Mouse (Mus musculus) heart, embryonic 16.5 days (tissue): ENCODE results near the gene Gstm3. TPM values are rescaled to one million over a fixed set of nuclear protein-coding genes. Genes with fewer than 3 reads are reported as not detected.
"Not testable (repeated sequence)": the region's sequence is repeated elsewhere in the genome, so short reads cannot be mapped to it uniquely, and the experiment has no call there.

Source experiments
- ATAC-seq: fragments of 200-750 bp; cut with Nextera tagmentation; replicated peaks from 2 replicates; pipeline ENCODE4 v1.8.0; 2017; ENCODE audit warnings: moderate number of reproducible peaks; ENCODE audit not compliant: insufficient read depth, low FRiP score; ENCODE audit errors: extremely low read depth
- H3K27ac ChIP-seq: fragments of 300-500 bp; sonication (generic); 2 replicates; pipeline ENCODE4 v1.5.1; 2014; ENCODE audit warnings: mild to moderate bottlenecking, low read length, control low read depth, moderate library complexity
- H3K27me3 ChIP-seq: fragments of 300-500 bp; sonication (generic); 2 replicates; pipeline ENCODE4 v1.6.1; 2014; ENCODE audit warnings: low read length, mixed read lengths; ENCODE audit not compliant: control insufficient read depth, insufficient read depth
- H3K36me3 ChIP-seq: fragments of 300-500 bp; sonication (generic); 2 replicates; pipeline ENCODE4 v1.6.1; 2014; ENCODE audit not compliant: control insufficient read depth, insufficient read depth
- H3K4me1 ChIP-seq: fragments of 300-500 bp; sonication (generic); 2 replicates; pipeline ENCODE4 v1.6.1; 2014; ENCODE audit warnings: low read length, mixed read lengths; ENCODE audit not compliant: control insufficient read depth, insufficient read depth
- H3K4me2 ChIP-seq: fragments of 300-500 bp; sonication (generic); 2 replicates; pipeline ENCODE4 v1.6.1; 2014; ENCODE audit warnings: low read depth, mild to moderate bottlenecking, control low read depth, low read length
- H3K4me3 ChIP-seq: fragments of 300-500 bp; sonication (generic); 2 replicates; pipeline ENCODE4 v1.5.1; 2014; ENCODE audit warnings: mild to moderate bottlenecking, control low read depth, low read length
- H3K9ac ChIP-seq: fragments of 300-500 bp; sonication (generic); 2 replicates; pipeline ENCODE4 v1.6.1; 2014; ENCODE audit warnings: low read length, control low read depth
- H3K9me3 ChIP-seq: fragments of 300-500 bp; sonication (generic); replicated peaks from 2 replicates; pipeline ENCODE4 v1.6.1; 2016; ENCODE audit warnings: low read length; ENCODE audit not compliant: control insufficient read depth
- WGBS: fragments of 180-500 bp; shearing (Covaris S2); extraction: QIAGEN DNeasy Blood & Tissue Kit; methylation state at CpG from one replicate; pipeline ENCODE4 v1.1.7; 2014; 5-methylcytosine and 5-hydroxymethylcytosine counted together
- polyA plus RNA-seq: library from polyadenylated mRNA; unstranded; fragments of >200 nt; fragmentation: Nextera tagmentation; extraction: Ambion mirVana; gene quantifications from 2 replicates; pipeline ENCODE4 v1.2.1, GENCODE M21; 2015

The Gstm3 gene
- polyA plus RNA-seq, 1 experiment from 2014 or later, result 0.22 TPM

- H3K27me3 ChIP-seq, result no peaks in the 10 kb centered on the region
- no peak for ATAC-seq
- 62% methylated on average over 5 of the region's 5 CpGs for WGBS
- H3K4me3 ChIP-seq, result no peak overlapping the region
- H3K9ac ChIP-seq, result no peak overlapping the region
- H3K36me3 ChIP-seq, result no peaks in the 10 kb centered on the region
- no peaks in the 10 kb centered on the region for H3K9me3 ChIP-seq
- H3K27ac ChIP-seq, result no peak overlapping the region
- 0 out of 2 replicates have a peak, but pooled peaks cover 2% of the 10 kb centered on the region for H3K4me1 ChIP-seq
- H3K4me2 ChIP-seq, result no peak overlapping the region
These were observed 4.3 kb downstream of the Gstm3 start for GRCm38 (mm10) chr3:107964656-107965308.

- H3K27ac ChIP-seq, result no peak overlapping the region
These were observed 5.1 kb downstream of the Gstm3 start for GRCm38 (mm10) chr3:107964026-107964425.

GRCm38 (mm10) chr3:107955260-107955659, 13.8 kb downstream of the Gstm3 start:
- 82% methylated on average over 9 of the region's 9 CpGs for WGBS
- H3K27ac ChIP-seq, H3K36me3 ChIP-seq, ATAC-seq, H3K4me3 ChIP-seq, H3K9ac ChIP-seq, H3K9me3 ChIP-seq, H3K4me1 ChIP-seq, H3K27me3 ChIP-seq, H3K4me2 ChIP-seq: not testable (repeated sequence)

More at GRCm38 (mm10) chr3:107964026-107964425, 5.1 kb downstream of the Gstm3 start:
- Histone ChIP-seq H3K36me3 (no peaks in the 10 kb centered on the region), H3K9me3 (no peaks in the 10 kb centered on the region), H3K4me1 (0 out of 2 replicates have a peak, but pooled peaks cover 2% of the 10 kb centered on the region), H3K9ac (no peak overlapping the region), H3K4me3 (no peak overlapping the region), H3K4me2 (no peak overlapping the region), H3K27me3 (no peaks in the 10 kb centered on the region)
- ATAC-seq, result no peak
- 81% methylated on average over 4 of the region's 4 CpGs for WGBS

GRCm38 (mm10) chr3:107953906-107954305, 15.2 kb downstream of the Gstm3 start:
- no peaks in the 10 kb centered on the region for H3K9me3 ChIP-seq
- H3K4me1 ChIP-seq, result no peaks in the 10 kb centered on the region
- no peak overlapping the region for H3K27ac ChIP-seq
- peaks cover 2% of the 10 kb centered on the region; the same call in 1 of the 2 replicates for H3K27me3 ChIP-seq
- ATAC-seq, result no peak
- H3K9ac ChIP-seq, result no peak overlapping the region
- no peaks in the 10 kb centered on the region for H3K36me3 ChIP-seq
- H3K4me2 ChIP-seq, result no peak overlapping the region
- WGBS, result 82% methylated on average over 5 of the region's 5 CpGs
- no peak overlapping the region for H3K4me3 ChIP-seq

GRCm38 (mm10) chr3:107953328-107953755, 15.7 kb downstream of the Gstm3 start:
- no peaks in the 10 kb centered on the region for H3K36me3 ChIP-seq
- H3K4me2 ChIP-seq, result no peak overlapping the region
- no peak overlapping the region for H3K9ac ChIP-seq
- H3K9me3 ChIP-seq, result no peaks in the 10 kb centered on the region
- 16% methylated on average over 6 of the region's 6 CpGs for WGBS
- peak; percentile 63; the same call in 1 of the 2 replicates for ATAC-seq
- H3K4me3 ChIP-seq, result no peak overlapping the region
- H3K4me1 ChIP-seq, result no peaks in the 10 kb centered on the region
- peaks cover 2% of the 10 kb centered on the region; the same call in 1 of the 2 replicates for H3K27me3 ChIP-seq
- H3K27ac ChIP-seq, result no peak overlapping the region

- no peak for ATAC-seq
- Histone ChIP-seq H3K4me3 (no peak overlapping the region), H3K4me1 (no peaks in the 10 kb centered on the region), H3K36me3 (no peaks in the 10 kb centered on the region), H3K9me3 (no peaks in the 10 kb centered on the region), H3K27ac (no peak overlapping the region), H3K27me3 (peaks cover 2% of the 10 kb centered on the region; the same call in 1 of the 2 replicates), H3K4me2 (no peak overlapping the region), H3K9ac (no peak overlapping the region)
- WGBS, result 78% methylated on average over 11 of the region's 11 CpGs
These were observed 18.6 kb downstream of the Gstm3 start for GRCm38 (mm10) chr3:107950531-107950930.

GRCm38 (mm10) chr3:107949461-107949860, 19.6 kb downstream of the Gstm3 start:
- not testable (repeated sequence) for ATAC-seq, H3K9ac ChIP-seq, H3K4me2 ChIP-seq, H3K27ac ChIP-seq, H3K4me1 ChIP-seq, H3K36me3 ChIP-seq, H3K4me3 ChIP-seq, H3K9me3 ChIP-seq, H3K27me3 ChIP-seq
- 71% methylated on average over 1 of the region's 1 CpGs for WGBS

- no peak for ATAC-seq
- Histone ChIP-seq H3K4me1 (peaks cover 4% of the 10 kb centered on the region; the same call in 1 of the 2 replicates), H3K4me2 (no peak overlapping the region), H3K36me3 (no peaks in the 10 kb centered on the region), H3K27ac (no peak overlapping the region), H3K9me3 (no peaks in the 10 kb centered on the region), H3K27me3 (0 out of 2 replicates have a peak, but pooled peaks cover 5% of the 10 kb centered on the region), H3K4me3 (no peak overlapping the region), H3K9ac (no peak overlapping the region)
- WGBS, result 51% methylated on average over 4 of the region's 4 CpGs
These were observed 23.4 kb downstream of the Gstm3 start for GRCm38 (mm10) chr3:107945729-107946128.

GRCm38 (mm10) chr3:107943239-107943990, 25.7 kb downstream of the Gstm3 start, which contains the start of gene Gstm6:
Gene Gstm6, minus strand, starts transcription at chr3:107943749.
- ATAC-seq, result peak; percentile 46; the same call in 1 of the 2 replicates
- no peaks in the 10 kb centered on the region for H3K9me3 ChIP-seq
- H3K27me3 ChIP-seq, result 0 out of 2 replicates have a peak, but pooled peaks cover 3% of the 10 kb centered on the region
- H3K27ac ChIP-seq, result no peak within 1 kb of the TSS
- no peaks in the 10 kb centered on the region for H3K36me3 ChIP-seq
- H3K4me3 ChIP-seq, result peak within 1 kb of the TSS; percentile 38
- H3K9ac ChIP-seq, result peak within 1 kb of the TSS; percentile 57; the same call in 1 of the 2 replicates
- peak within 1 kb of the TSS; percentile 65 for H3K4me2 ChIP-seq
- WGBS, result 14% methylated on average over 19 of the region's 20 CpGs
- H3K4me1 ChIP-seq, result peaks cover 10% of the 10 kb centered on the region
